Mouse (Mus musculus) MEL (cell line): ENCODE data around the gene Ankrd54. TPM values are rescaled to one million over a fixed set of nuclear protein-coding genes. Genes with fewer than 3 reads are reported as not detected.

Experiments
- DNase-seq: peaks from one replicate; pipeline ENCODE4 v3.0.0; 2011; ENCODE audit warnings: low read depth, low spot score
- H3K27ac ChIP-seq: 2 replicates; pipeline ENCODE4 v1.5.1; 2012; ENCODE audit warnings: low read depth, mild to moderate bottlenecking, control low read depth, low read length, moderate library complexity; ENCODE audit not compliant: control insufficient read depth
- H3K27me3 ChIP-seq, 2 experiments: fragments of 150-350 bp in 1 of 2; sonication (generic) in 1 of 2; 2 replicates each; pipeline ENCODE4 v1.6.1; 2012; ENCODE audit warnings: low read length in 2 of 2, mild to moderate bottlenecking in 2 of 2, improper control_type of control experiment in 1 of 2, moderate library complexity in 1 of 2; ENCODE audit not compliant: insufficient read depth in 2 of 2, control insufficient read depth in 1 of 2
- H3K36me3 ChIP-seq, 2 experiments: 2 replicates each; pipeline ENCODE4 v1.6.1; 2012 to 2014; ENCODE audit warnings: low read length in 2 of 2, improper control_type of control experiment in 1 of 2, inconsistent platforms in 1 of 2, mild to moderate bottlenecking in 1 of 2; ENCODE audit not compliant: insufficient read depth in 2 of 2, control insufficient read depth in 1 of 2
- H3K4me1 ChIP-seq, 2 experiments: fragments of 150-350 bp in 1 of 2; sonication (generic) in 1 of 2; 2 replicates each; pipeline ENCODE4 v1.6.1; 2012; ENCODE audit warnings: low read length in 2 of 2, improper control_type of control experiment in 1 of 2, mild to moderate bottlenecking in 1 of 2; ENCODE audit not compliant: insufficient read depth in 2 of 2, control insufficient read depth in 1 of 2
- H3K4me3 ChIP-seq, 2 experiments: fragments of 150-350 bp in 1 of 2; sonication (generic) in 1 of 2; 2 replicates each; pipeline ENCODE4 v1.5.1; 2012; ENCODE audit warnings: low read depth in 2 of 2, low read length in 2 of 2, mild to moderate bottlenecking in 2 of 2, moderate library complexity in 2 of 2, control low read depth in 1 of 2, improper control_type of control experiment in 1 of 2; ENCODE audit not compliant: control insufficient read depth in 1 of 2, insufficient read depth in 1 of 2
- H3K79me2 ChIP-seq: 2 replicates; pipeline ENCODE4 v1.6.1; 2012; ENCODE audit warnings: mild to moderate bottlenecking, low read length, moderate library complexity; ENCODE audit not compliant: control insufficient read depth, poor library complexity, insufficient read depth
- H3K9ac ChIP-seq: 2 replicates; pipeline ENCODE4 v1.6.1; 2012; ENCODE audit warnings: low read depth, mild to moderate bottlenecking, control low read depth, low read length, moderate library complexity; ENCODE audit not compliant: control insufficient read depth, poor library complexity, severe bottlenecking
- H3K9me3 ChIP-seq: fragments of 150-350 bp; sonication (generic); replicated peaks from 2 replicates; pipeline ENCODE4 v1.6.1; 2012; ENCODE audit warnings: mild to moderate bottlenecking, low read length, improper control_type of control experiment, moderate library complexity; ENCODE audit not compliant: insufficient read depth
- BHLHE40 ChIP-seq: IDR thresholded peaks from 2 replicates; pipeline ENCODE4 v1.6.1; 2012; ENCODE audit warnings: low read depth, mild to moderate bottlenecking, inconsistent platforms, low read length, improper control_type of control experiment, borderline replicate concordance
- CHD2 ChIP-seq: IDR thresholded peaks from 2 replicates; pipeline ENCODE4 v1.6.1; 2011; ENCODE audit warnings: low read length, improper control_type of control experiment
- CTCF ChIP-seq, 3 experiments: IDR thresholded peaks in 2 of 3; conservative IDR thresholded peaks in 1 of 3; 2 replicates each; pipeline ENCODE4 v1.5.1; 2011 to 2012; ENCODE audit warnings: low read length in 3 of 3, low read depth in 2 of 3, mild to moderate bottlenecking in 2 of 3, improper control_type of control experiment in 1 of 3, inconsistent platforms in 1 of 3, mixed read lengths in 1 of 3, moderate library complexity in 1 of 3; ENCODE audit not compliant: control insufficient read depth in 1 of 3, insufficient read depth in 1 of 3, poor library complexity in 1 of 3, severe bottlenecking in 1 of 3
- E2F4 ChIP-seq: IDR thresholded peaks from 2 replicates; pipeline ENCODE4 v1.6.1; 2011; ENCODE audit warnings: low read depth, low read length, improper control_type of control experiment, borderline replicate concordance
- ELF1 ChIP-seq: IDR thresholded peaks from 2 replicates; pipeline ENCODE4 v1.6.1; 2014; ENCODE audit warnings: low read depth, mild to moderate bottlenecking, inconsistent platforms, low read length, improper control_type of control experiment, moderate library complexity
- EP300 ChIP-seq, 2 experiments: IDR thresholded peaks; 2 replicates each; pipeline ENCODE4 v1.6.1; 2011; ENCODE audit warnings: improper control_type of control experiment in 2 of 2, low read length in 2 of 2, low read depth in 1 of 2, mild to moderate bottlenecking in 1 of 2
- ETS1 ChIP-seq: IDR thresholded peaks from 2 replicates; pipeline ENCODE4 v1.6.1; 2012; ENCODE audit warnings: low read depth, mild to moderate bottlenecking, inconsistent platforms, low read length, improper control_type of control experiment, moderate library complexity
- GABPA ChIP-seq: IDR thresholded peaks from 2 replicates; pipeline ENCODE4 v1.6.1; 2012; ENCODE audit warnings: low read depth, mild to moderate bottlenecking, inconsistent platforms, low read length, improper control_type of control experiment, moderate library complexity
- HCFC1 ChIP-seq: IDR thresholded peaks from 2 replicates; pipeline ENCODE4 v1.6.1; 2012; ENCODE audit warnings: low read depth, mild to moderate bottlenecking, inconsistent platforms, low read length, improper control_type of control experiment, moderate library complexity
- MAX ChIP-seq: IDR thresholded peaks from 2 replicates; pipeline ENCODE4 v1.6.1; 2011; ENCODE audit warnings: low read length, improper control_type of control experiment
- MAZ ChIP-seq: IDR thresholded peaks from 2 replicates; pipeline ENCODE4 v1.6.1; 2012; ENCODE audit warnings: low read depth, mild to moderate bottlenecking, inconsistent platforms, low read length, improper control_type of control experiment
- MYB ChIP-seq: IDR thresholded peaks from 2 replicates; pipeline ENCODE4 v1.6.1; 2011; ENCODE audit warnings: mild to moderate bottlenecking, low read depth, low read length, improper control_type of control experiment
- MYC ChIP-seq: IDR thresholded peaks from 2 replicates; pipeline ENCODE4 v1.6.1; 2011; ENCODE audit warnings: low read depth, mild to moderate bottlenecking, low read length, improper control_type of control experiment, moderate library complexity
- NELFE ChIP-seq: IDR thresholded peaks from 2 replicates; pipeline ENCODE4 v1.6.1; 2011; ENCODE audit warnings: low read depth, low read length, improper control_type of control experiment
- NRF1 ChIP-seq: IDR thresholded peaks from 2 replicates; pipeline ENCODE4 v1.6.1; 2014; ENCODE audit warnings: low read depth, mild to moderate bottlenecking, inconsistent platforms, low read length, improper control_type of control experiment, moderate library complexity; ENCODE audit not compliant: poor library complexity, insufficient read depth, severe bottlenecking
- RAD21 ChIP-seq: IDR thresholded peaks from 2 replicates; pipeline ENCODE4 v1.6.1; 2011; ENCODE audit warnings: mild to moderate bottlenecking, low read depth, low read length, improper control_type of control experiment
- RCOR1 ChIP-seq: IDR thresholded peaks from 2 replicates; pipeline ENCODE4 v1.6.1; 2012; ENCODE audit warnings: low read depth, mild to moderate bottlenecking, inconsistent platforms, low read length, improper control_type of control experiment
- SIN3A ChIP-seq: IDR thresholded peaks from 2 replicates; pipeline ENCODE4 v1.6.1; 2012; ENCODE audit warnings: low read length, improper control_type of control experiment, inconsistent platforms
- SMC3 ChIP-seq: IDR thresholded peaks from 2 replicates; pipeline ENCODE4 v1.6.1; 2011; ENCODE audit warnings: low read depth, low read length, improper control_type of control experiment
- TBP ChIP-seq: IDR thresholded peaks from 2 replicates; pipeline ENCODE4 v1.8.0; 2011; ENCODE audit warnings: low read depth, low read length, improper control_type of control experiment
- TCF12 ChIP-seq: IDR thresholded peaks from 2 replicates; pipeline ENCODE4 v1.6.1; 2014; ENCODE audit warnings: low read depth, mild to moderate bottlenecking, inconsistent platforms, low read length, improper control_type of control experiment, moderate library complexity
- UBTF ChIP-seq: IDR thresholded peaks from 2 replicates; pipeline ENCODE4 v1.6.1; 2012; ENCODE audit warnings: low read depth, mild to moderate bottlenecking, inconsistent platforms, low read length, improper control_type of control experiment, moderate library complexity, borderline replicate concordance; ENCODE audit not compliant: insufficient read depth
- USF2 ChIP-seq, 2 experiments: IDR thresholded peaks; 2 replicates each; pipeline ENCODE4 v1.6.1; 2011 to 2012; ENCODE audit warnings: improper control_type of control experiment in 2 of 2, low read length in 2 of 2, borderline replicate concordance in 1 of 2, inconsistent platforms in 1 of 2, low read depth in 1 of 2, mild to moderate bottlenecking in 1 of 2; ENCODE audit not compliant: insufficient read depth in 1 of 2
- ZC3H11A ChIP-seq: IDR thresholded peaks from 2 replicates; pipeline ENCODE4 v1.6.1; 2012; ENCODE audit warnings: low read depth, mild to moderate bottlenecking, inconsistent platforms, low read length, improper control_type of control experiment
- ZKSCAN1 ChIP-seq: IDR thresholded peaks from 2 replicates; pipeline ENCODE4 v1.6.1; 2012; ENCODE audit warnings: low read depth, mild to moderate bottlenecking, inconsistent platforms, low read length, improper control_type of control experiment, moderate library complexity
- ZMIZ1 ChIP-seq: IDR thresholded peaks from 2 replicates; pipeline ENCODE4 v1.6.1; 2012; ENCODE audit warnings: low read depth, mild to moderate bottlenecking, inconsistent platforms, low read length, improper control_type of control experiment, moderate library complexity
- ZNF384 ChIP-seq: IDR thresholded peaks from 2 replicates; pipeline ENCODE4 v1.6.1; 2012; ENCODE audit warnings: low read depth, mild to moderate bottlenecking, inconsistent platforms, low read length, improper control_type of control experiment
- polyA plus RNA-seq, 2 experiments: library from polyadenylated mRNA; stranded (reverse) in 1 of 2; unstranded in 1 of 2; fragments of >175 nt in 1 of 2; fragments of >200 nt in 1 of 2; gene quantifications; 2 replicates each; pipeline versions ENCODE4 v1.2.1 to v1.2.4; 2012; ENCODE audit warnings: low replicate concordance in 2 of 2, low read depth in 1 of 2; ENCODE audit not compliant: insufficient read length in 2 of 2, insufficient read depth in 1 of 2, missing spikeins in 1 of 2
- total RNA-seq: library from RNA; depleted of rRNA; stranded (reverse); fragments of 300-350 nt; gene quantifications from 2 replicates; pipeline ENCODE4 v1.2.3, GENCODE M21; 2012

Ankrd54 gene
- total and polyA plus RNA-seq, 3 experiments, result 42.3 to 62.2 TPM; not detected in 1

DNA sequence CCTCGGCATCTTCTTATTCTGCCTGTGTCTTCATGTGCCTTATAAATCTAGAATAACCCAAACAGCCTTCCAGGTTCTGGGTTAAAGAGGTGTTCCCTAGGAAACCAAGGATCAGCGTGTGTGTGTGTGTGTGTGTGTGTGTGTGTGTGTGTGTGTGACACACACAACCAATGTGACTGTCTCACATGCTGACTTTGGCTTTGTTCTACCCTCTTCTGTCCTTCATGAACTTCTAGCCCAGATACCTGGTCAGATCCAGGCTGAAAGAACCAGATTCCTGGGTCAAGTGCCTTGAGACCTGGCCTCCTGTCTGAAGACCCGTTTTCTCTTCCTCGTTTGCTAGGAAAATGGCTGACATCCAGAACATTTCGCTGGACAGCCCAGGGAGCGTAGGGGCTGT, 21.1 kb downstream of the Ankrd54 start, which contains the start of gene Galr3:
TSS of gene Galr3 (plus strand) at position 301 of the 400 bp plus-strand sequence.
- peak within 1 kb of the TSS; percentile 71 to 80 for H3K4me3 ChIP-seq
- H3K9ac ChIP-seq, result peak within 1 kb of the TSS; percentile 75
- H3K27me3 ChIP-seq, result no peaks in the 10 kb centered on the region
- peaks cover 0 to 12% of the 10 kb centered on the region in 2 experiments; a peak in 2 of 4 replicates for H3K4me1 ChIP-seq
- peak within 1 kb of the TSS; percentile 44 for H3K27ac ChIP-seq
- H3K79me2 ChIP-seq, result no peaks in the 10 kb centered on the region; the same call in 1 of the 2 replicates
- no peaks in the 10 kb centered on the region for H3K36me3 ChIP-seq
- H3K9me3 ChIP-seq, result no peaks in the 10 kb centered on the region
- TF ChIP-seq E2F4 (no peak), UBTF (no peak), USF2 (IDR thresholded peaks at IDR 0.05; ENCODE audit: borderline replicate concordance in 1 of 2, insufficient read depth in 1 of 2, low read depth in 1 of 2, low read length in 2 of 2) (no peak), GABPA (no peak)
- DNase-seq, result peak; percentile 31

DNA sequence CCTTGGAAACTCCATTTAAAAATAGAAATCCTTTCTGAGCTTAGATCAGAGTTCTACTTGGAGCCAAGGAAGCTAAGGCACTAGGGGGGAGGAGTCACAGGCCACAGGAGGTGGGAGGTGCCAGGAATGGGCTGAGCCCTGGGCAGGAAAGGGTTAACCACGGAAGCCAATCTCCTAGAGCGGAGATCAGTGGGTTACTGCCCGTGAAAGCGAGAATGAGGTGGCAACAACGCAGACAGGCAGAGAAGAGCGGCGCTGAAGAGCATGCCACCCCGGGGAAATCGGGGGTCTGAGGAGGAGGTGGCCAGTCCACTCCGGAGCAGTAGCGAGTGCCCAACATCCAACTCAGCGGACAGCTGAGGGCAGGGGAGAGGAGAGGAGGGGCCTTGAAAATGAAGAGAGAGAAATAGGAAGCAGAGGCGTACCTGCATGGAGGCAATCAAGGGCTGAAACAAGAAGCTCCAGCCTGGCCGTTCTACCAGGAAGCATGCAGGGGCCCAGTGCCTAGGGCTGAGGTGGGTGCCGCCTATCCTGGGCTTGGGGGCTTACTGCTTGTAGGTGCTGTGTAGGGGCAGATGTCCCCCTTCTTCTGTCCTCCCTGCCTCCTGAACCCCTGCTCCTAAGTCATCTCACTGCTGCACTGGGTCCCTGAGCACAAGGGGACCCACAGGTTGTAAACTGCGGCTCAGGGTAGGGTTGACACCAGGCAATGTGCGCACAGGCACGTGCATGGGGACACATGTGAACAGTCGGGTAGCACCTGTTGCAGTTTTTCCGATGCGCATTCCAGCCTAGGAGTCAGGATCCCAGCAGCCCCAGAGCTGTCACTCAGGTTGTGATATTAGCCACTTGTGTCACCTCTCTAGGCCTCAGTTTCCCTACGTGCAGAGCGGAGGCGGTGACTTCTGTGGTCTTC, 21.9 kb downstream of the Ankrd54 start:
- Histone ChIP-seq H3K79me2 (no peaks in the 10 kb centered on the region; the same call in 1 of the 2 replicates), H3K4me3 (peak overlapping the region; percentile 71 to 80), H3K9ac (peak overlapping the region; percentile 75), H3K27me3 (no peaks in the 10 kb centered on the region), H3K4me1 (peaks cover 0 to 12% of the 10 kb centered on the region in 2 experiments; a peak in 2 of 4 replicates), H3K36me3 (no peaks in the 10 kb centered on the region), H3K9me3 (no peaks in the 10 kb centered on the region), H3K27ac (peak overlapping the region; percentile 44)
- DNase-seq, result peak; percentile 88
- peak; percentile 72; the same call in 1 of the 2 replicates for TF ChIP-seq MAZ
- peak; percentile 93 for TF ChIP-seq MAX
- no peak for TF ChIP-seq ZKSCAN1
- peak; percentile 89 for TF ChIP-seq BHLHE40
- peak; percentile 66; the same call in 1 of the 2 replicates for TF ChIP-seq ZMIZ1
- peak; percentile 30; the same call in 1 of the 2 replicates for TF ChIP-seq ETS1
- TF ChIP-seq HCFC1, result peak; percentile 48; the same call in 1 of the 2 replicates
- no peak for TF ChIP-seq RAD21
- TF ChIP-seq ZC3H11A, result no peak
- peak; percentile 74 for TF ChIP-seq SIN3A
- TF ChIP-seq UBTF, result no peak
- no peak for TF ChIP-seq ZNF384
- peak; percentile 97 for TF ChIP-seq MYC
- peak in 1 of 3 experiments; percentile 3; a peak in 1 of 6 replicates for TF ChIP-seq CTCF (IDR thresholded peaks at IDR 0.05 in 2 of 3, conservative IDR thresholded peaks at IDR 0.05 in 1 of 3; ENCODE audit: control insufficient read depth in 1 of 3, insufficient read depth in 1 of 3, low read depth in 2 of 3, low read length in 3 of 3, poor library complexity in 1 of 3, severe bottlenecking in 1 of 3)
- TF ChIP-seq RCOR1, result no peak
- TF ChIP-seq TCF12, result peak; percentile 60
- no peak for TF ChIP-seq E2F4
- TF ChIP-seq NRF1, result no peak
- 0 out of 4 replicates have a peak, but pooled peaks of 1 of the 2 experiments have one; percentile 11 for TF ChIP-seq EP300 (IDR thresholded peaks at IDR 0.05; ENCODE audit: low read depth in 1 of 2, low read length in 2 of 2)
- TF ChIP-seq SMC3, result no peak
- TF ChIP-seq MYB, result no peak
- TF ChIP-seq ELF1, result no peak; the same call in 1 of the 2 replicates
- TF ChIP-seq TBP, result peak; percentile 58; the same call in 1 of the 2 replicates
- peak; percentile 62 for TF ChIP-seq NELFE
- TF ChIP-seq CHD2, result no peak
